Mouse (Mus musculus): Measurements from ENCODE around the gene Scd3. TPM values are rescaled to one million over a fixed set of nuclear protein-coding genes. Genes with fewer than 3 reads are reported as not detected.
"Not testable (repeated sequence)": the region's sequence is repeated elsewhere in the genome, so short reads cannot be mapped to it uniquely, and the experiment has no call there.

Scd3 gene
- polyA plus RNA-seq, 1 experiment from 2014 or later: 1.4 TPM

GRCm38 (mm10) chr19:44245761-44246171 lies 42.7 kb downstream of the Scd3 start:
- H3K36me3 ChIP-seq: no peaks in the 10 kb centered on the region
- H3K27me3 ChIP-seq: no peaks in the 10 kb centered on the region
- no peak for ATAC-seq (ENCODE audit: low FRiP score, low read depth)
- H3K4me1 ChIP-seq: peaks cover 30% of the 10 kb centered on the region
- no peak overlapping the region for H3K27ac ChIP-seq (replicated peaks)
- H3K4me3 ChIP-seq: no peak overlapping the region
- WGBS: 8% methylated on average over 5 of the region's 5 CpGs
- H3K9me3 ChIP-seq: no peaks in the 10 kb centered on the region
- H3K9ac ChIP-seq (replicated peaks): no peak overlapping the region
- H3K4me2 ChIP-seq (replicated peaks): peak overlapping the region; percentile 68; the same call in 1 of the 2 replicates

- WGBS: 37% methylated on average over 11 of the region's 11 CpGs
- H3K4me3 ChIP-seq: no peak overlapping the region
Observed at GRCm38 (mm10) chr19:44246341-44246911, 43.4 kb downstream of the Scd3 start.

GRCm38 (mm10) chr19:44247281-44248080 lies 44.4 kb downstream of the Scd3 start:
- H3K4me1 ChIP-seq: peaks cover 30% of the 10 kb centered on the region
- peak overlapping the region; percentile 44 for H3K4me3 ChIP-seq
- H3K4me2 ChIP-seq (replicated peaks): peak overlapping the region; percentile 68
- H3K9me3 ChIP-seq: no peaks in the 10 kb centered on the region
- 2% methylated on average over 25 of the region's 25 CpGs for WGBS
- ATAC-seq (ENCODE audit: low FRiP score, low read depth): peak; percentile 57
- H3K9ac ChIP-seq (replicated peaks): peak overlapping the region; percentile 58
- peak overlapping the region; percentile 93 for H3K27ac ChIP-seq (replicated peaks)
- H3K36me3 ChIP-seq: no peaks in the 10 kb centered on the region
- no peaks in the 10 kb centered on the region for H3K27me3 ChIP-seq

More at GRCm38 (mm10) chr19:44246341-44246911, 43.4 kb downstream of the Scd3 start:
- Histone ChIP-seq H3K4me2 (replicated peaks) (peak overlapping the region; percentile 68), H3K9me3 (no peaks in the 10 kb centered on the region), H3K27me3 (no peaks in the 10 kb centered on the region), H3K4me1 (peaks cover 30% of the 10 kb centered on the region), H3K9ac (replicated peaks) (no peak overlapping the region), H3K36me3 (no peaks in the 10 kb centered on the region), H3K27ac (replicated peaks) (no peak overlapping the region)
- no peak for ATAC-seq (ENCODE audit: low FRiP score, low read depth)

GRCm38 (mm10) chr19:44248081-44248853 lies 45.2 kb downstream of the Scd3 start:
- WGBS: 4% methylated on average over 36 of the region's 36 CpGs
- peak overlapping the region; percentile 44 for H3K4me3 ChIP-seq
- ATAC-seq (ENCODE audit: low FRiP score, low read depth): peak; percentile 99

GRCm38 (mm10) chr19:44248854-44249351 lies 45.8 kb downstream of the Scd3 start:
- ATAC-seq (ENCODE audit: low FRiP score, low read depth): no peak
- Histone ChIP-seq H3K4me3 (no peak overlapping the region), H3K4me2 (replicated peaks) (peak overlapping the region; percentile 68)

More at GRCm38 (mm10) chr19:44248081-44248853, 45.2 kb downstream of the Scd3 start:
- Histone ChIP-seq H3K27me3 (no peaks in the 10 kb centered on the region), H3K4me2 (replicated peaks) (peak overlapping the region; percentile 68), H3K36me3 (no peaks in the 10 kb centered on the region), H3K4me1 (peaks cover 30% of the 10 kb centered on the region), H3K9me3 (no peaks in the 10 kb centered on the region), H3K27ac (replicated peaks) (peak overlapping the region; percentile 93), H3K9ac (replicated peaks) (peak overlapping the region; percentile 58; the same call in 1 of the 2 replicates)

GRCm38 (mm10) chr19:44251138-44251537 lies 48.1 kb downstream of the Scd3 start:
- H3K4me2 ChIP-seq (replicated peaks); H3K9ac ChIP-seq (replicated peaks); ATAC-seq (ENCODE audit: low FRiP score, low read depth); H3K9me3 ChIP-seq; H3K27ac ChIP-seq (replicated peaks); H3K4me3 ChIP-seq; H3K27me3 ChIP-seq; H3K36me3 ChIP-seq: not testable (repeated sequence)
- WGBS: 93% methylated on average over 6 of the region's 6 CpGs
- peaks cover 27% of the 10 kb centered on the region for H3K4me1 ChIP-seq

More at GRCm38 (mm10) chr19:44248854-44249351, 45.8 kb downstream of the Scd3 start:
- H3K9ac ChIP-seq (replicated peaks): no peak overlapping the region
- H3K36me3 ChIP-seq: no peaks in the 10 kb centered on the region
- H3K27me3 ChIP-seq: no peaks in the 10 kb centered on the region
- H3K4me1 ChIP-seq: peaks cover 30% of the 10 kb centered on the region
- H3K9me3 ChIP-seq: no peaks in the 10 kb centered on the region
- WGBS: 77% methylated on average over 11 of the region's 11 CpGs
- H3K27ac ChIP-seq (replicated peaks): peak overlapping the region; percentile 93

- H3K27me3 ChIP-seq: no peaks in the 10 kb centered on the region
- no peak overlapping the region for H3K4me3 ChIP-seq
- no peak overlapping the region for H3K27ac ChIP-seq (replicated peaks)
- no peak overlapping the region for H3K4me2 ChIP-seq (replicated peaks)
- ATAC-seq (ENCODE audit: low FRiP score, low read depth): no peak
- no peaks in the 10 kb centered on the region for H3K9me3 ChIP-seq
- no peak overlapping the region for H3K9ac ChIP-seq (replicated peaks)
- no peaks in the 10 kb centered on the region for H3K36me3 ChIP-seq
- WGBS: 78% methylated on average over 12 of the region's 12 CpGs
- peaks cover 19% of the 10 kb centered on the region for H3K4me1 ChIP-seq
Observed at GRCm38 (mm10) chr19:44251936-44252558, 49.0 kb downstream of the Scd3 start.

- not testable (repeated sequence) for H3K36me3 ChIP-seq; H3K27me3 ChIP-seq; H3K4me1 ChIP-seq; H3K9ac ChIP-seq (replicated peaks); H3K4me3 ChIP-seq; H3K27ac ChIP-seq (replicated peaks); H3K4me2 ChIP-seq (replicated peaks); H3K9me3 ChIP-seq; ATAC-seq (ENCODE audit: low FRiP score, low read depth)
- 85% methylated on average over 4 of the region's 4 CpGs for WGBS
Observed at GRCm38 (mm10) chr19:44254106-44254505, 51.0 kb downstream of the Scd3 start.

- Histone ChIP-seq H3K4me3 (no peak overlapping the region), H3K27ac (replicated peaks) (no peak overlapping the region), H3K4me2 (replicated peaks) (no peak overlapping the region), H3K36me3 (no peaks in the 10 kb centered on the region), H3K4me1 (no peaks in the 10 kb centered on the region), H3K9me3 (no peaks in the 10 kb centered on the region), H3K27me3 (no peaks in the 10 kb centered on the region), H3K9ac (replicated peaks) (no peak overlapping the region)
- ATAC-seq (ENCODE audit: low FRiP score, low read depth): no peak
- 92% methylated on average over 13 of the region's 13 CpGs for WGBS
Observed at GRCm38 (mm10) chr19:44257377-44257966, 54.4 kb downstream of the Scd3 start.

- no peaks in the 10 kb centered on the region for H3K27me3 ChIP-seq
Observed at GRCm38 (mm10) chr19:44259484-44259883, 56.4 kb downstream of the Scd3 start.

GRCm38 (mm10) chr19:44260487-44260886 lies 57.4 kb downstream of the Scd3 start:
- Histone ChIP-seq H3K4me3 (no peak overlapping the region), H3K4me2 (replicated peaks) (no peak overlapping the region), H3K9ac (replicated peaks) (no peak overlapping the region), H3K27me3 (peaks cover 5% of the 10 kb centered on the region; the same call in 1 of the 2 replicates), H3K4me1 (peaks cover 6% of the 10 kb centered on the region), H3K27ac (replicated peaks) (no peak overlapping the region), H3K9me3 (no peaks in the 10 kb centered on the region), H3K36me3 (no peaks in the 10 kb centered on the region)
- 83% methylated on average over 5 of the region's 5 CpGs for WGBS
- ATAC-seq (ENCODE audit: low FRiP score, low read depth): no peak

More at GRCm38 (mm10) chr19:44259484-44259883, 56.4 kb downstream of the Scd3 start:
- H3K9ac ChIP-seq (replicated peaks): no peak overlapping the region
- H3K4me3 ChIP-seq: no peak overlapping the region
- 71% methylated on average over 4 of the region's 4 CpGs for WGBS
- H3K4me2 ChIP-seq (replicated peaks): no peak overlapping the region
- H3K36me3 ChIP-seq: no peaks in the 10 kb centered on the region
- no peak for ATAC-seq (ENCODE audit: low FRiP score, low read depth)
- H3K9me3 ChIP-seq: no peaks in the 10 kb centered on the region
- H3K27ac ChIP-seq (replicated peaks): no peak overlapping the region
- H3K4me1 ChIP-seq: no peaks in the 10 kb centered on the region

All from midbrain, embryonic 12.5 days (tissue).